Mouse (Mus musculus) hindbrain, embryonic 10.5 days (tissue): ENCODE data around the gene Myoz2. TPM values are rescaled to one million over a fixed set of nuclear protein-coding genes. Genes with fewer than 3 reads are reported as not detected.

Experiments used
- polyA plus RNA-seq: library from polyadenylated mRNA; unstranded; fragments of >200 nt; fragmentation: Nextera tagmentation; extraction: Ambion mirVana; gene quantifications from 2 replicates; pipeline ENCODE4 v1.2.1, GENCODE M21; 2016

Myoz2 gene
- polyA plus RNA-seq, 1 experiment from 2014 or later = not detected

Other genes with a start within 250 kb of the Myoz2 start
- gene Fabp2, start 139.9 kb downstream of the Myoz2 start, polyA plus RNA-seq = not detected in 2 replicates
- not detected in 2 replicates for gene Gm10959, start 115.7 kb downstream of the Myoz2 start, polyA plus RNA-seq
- 85.3 and 96.3 TPM in 2 replicates for gene 1810037I17Rik, start 110.8 kb downstream of the Myoz2 start, polyA plus RNA-seq
- gene Usp53, start 50.5 kb downstream of the Myoz2 start, polyA plus RNA-seq = 5.4 and 6.0 TPM in 2 replicates
- gene Synpo2, start 201.1 kb upstream of the Myoz2 start, polyA plus RNA-seq = 2.8 and 3.4 TPM in 2 replicates
- gene Sec24d, start 232.4 kb upstream of the Myoz2 start, polyA plus RNA-seq = 20.1 and 20.2 TPM in 2 replicates